Mouse (Mus musculus) cerebellum, postnatal 4 days (tissue): ENCODE results near the gene Ksr2.
A peak's percentile ranks its signal among the peaks of the same experiment; 100 is the strongest.

Source experiments
- DNase-seq, 2 experiments: peaks; one replicate each; pipeline ENCODE4 v3.0.0; 2022; ENCODE audit warnings: low spot score in 2 of 2, mixed read lengths in 1 of 2

Gene Ksr2

DNA sequence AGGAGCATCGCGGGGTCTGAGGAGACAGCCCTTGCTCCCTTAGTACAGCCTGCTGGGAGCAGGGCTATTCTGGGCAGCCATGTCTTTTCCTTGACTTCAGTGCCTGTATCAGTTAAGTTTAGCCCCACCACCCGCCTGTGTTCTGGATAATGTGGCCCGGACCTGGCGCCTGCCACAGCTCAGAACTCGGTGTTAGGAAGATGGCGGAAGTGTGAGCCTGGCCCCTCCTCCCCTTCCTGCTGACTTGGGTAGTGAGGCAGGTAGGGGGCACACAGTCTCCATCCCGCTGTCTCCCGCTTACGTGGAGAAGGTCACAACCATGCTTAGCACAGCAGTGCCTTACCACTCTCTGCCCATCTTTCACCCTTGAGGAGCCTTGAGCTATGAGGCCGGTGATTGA lies 68.2 kb downstream of the Ksr2 start:
- no peak for DNase-seq

DNA sequence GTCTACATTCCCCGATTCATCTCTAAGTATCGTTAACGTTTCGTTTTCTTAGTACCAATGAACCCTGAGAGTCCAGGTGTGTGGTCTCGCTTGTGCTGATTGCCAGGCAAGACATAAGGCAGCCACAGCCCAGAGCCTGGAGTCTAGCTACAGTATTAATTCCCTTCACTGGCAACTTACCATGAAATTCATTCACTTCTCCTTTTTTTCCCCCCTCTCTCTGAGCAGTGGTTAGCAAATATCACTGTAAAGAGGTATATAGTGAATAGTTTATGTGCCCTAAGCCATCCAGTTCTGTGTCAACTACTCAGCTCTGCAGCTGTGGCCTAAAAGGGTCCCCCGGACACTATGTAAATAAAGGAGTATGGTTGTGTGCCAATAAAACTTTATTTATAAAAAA lies 71.6 kb downstream of the Ksr2 start:
- DNase-seq, result no peak

DNA sequence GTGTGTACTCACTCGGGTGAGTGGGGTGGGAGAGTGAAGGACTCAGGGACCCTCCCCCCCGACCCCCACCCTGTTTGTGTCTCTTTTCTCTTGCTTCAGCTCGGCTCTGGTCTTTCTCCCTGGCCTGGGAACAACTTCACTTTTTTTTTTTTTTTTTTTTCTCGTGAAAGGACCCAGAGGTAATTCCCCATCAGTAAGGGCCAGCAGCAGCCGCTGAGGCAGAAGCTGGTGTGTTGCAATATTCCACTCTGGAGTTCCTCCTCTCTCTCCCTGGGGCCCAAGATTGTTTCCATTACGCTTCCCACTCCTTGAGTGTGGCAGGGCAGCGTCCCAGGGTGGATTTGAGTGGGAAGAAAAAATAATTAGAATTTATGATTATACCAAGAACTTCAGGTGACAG lies 72.3 kb downstream of the Ksr2 start:
- no peak for DNase-seq

DNA sequence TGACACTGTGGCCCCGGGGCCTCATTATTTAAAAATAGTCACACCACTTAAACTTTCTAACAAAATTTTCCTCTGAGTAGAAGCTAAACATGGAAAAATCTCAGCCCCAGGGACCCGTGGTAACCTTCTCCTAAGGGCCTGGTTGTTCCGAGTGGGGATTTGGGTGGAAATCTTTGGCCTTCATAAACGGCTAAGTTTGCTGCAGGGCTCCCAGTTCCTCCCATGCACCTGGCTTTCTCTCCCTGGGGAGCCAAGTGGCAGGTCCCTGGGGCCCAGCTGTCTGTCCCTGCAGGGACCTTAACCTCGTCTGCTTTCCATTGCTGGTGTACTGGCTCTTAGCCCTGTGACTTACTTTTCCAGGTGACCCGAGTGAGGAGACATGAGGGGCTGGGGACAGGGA lies 74.4 kb downstream of the Ksr2 start:
- no peak for DNase-seq

DNA sequence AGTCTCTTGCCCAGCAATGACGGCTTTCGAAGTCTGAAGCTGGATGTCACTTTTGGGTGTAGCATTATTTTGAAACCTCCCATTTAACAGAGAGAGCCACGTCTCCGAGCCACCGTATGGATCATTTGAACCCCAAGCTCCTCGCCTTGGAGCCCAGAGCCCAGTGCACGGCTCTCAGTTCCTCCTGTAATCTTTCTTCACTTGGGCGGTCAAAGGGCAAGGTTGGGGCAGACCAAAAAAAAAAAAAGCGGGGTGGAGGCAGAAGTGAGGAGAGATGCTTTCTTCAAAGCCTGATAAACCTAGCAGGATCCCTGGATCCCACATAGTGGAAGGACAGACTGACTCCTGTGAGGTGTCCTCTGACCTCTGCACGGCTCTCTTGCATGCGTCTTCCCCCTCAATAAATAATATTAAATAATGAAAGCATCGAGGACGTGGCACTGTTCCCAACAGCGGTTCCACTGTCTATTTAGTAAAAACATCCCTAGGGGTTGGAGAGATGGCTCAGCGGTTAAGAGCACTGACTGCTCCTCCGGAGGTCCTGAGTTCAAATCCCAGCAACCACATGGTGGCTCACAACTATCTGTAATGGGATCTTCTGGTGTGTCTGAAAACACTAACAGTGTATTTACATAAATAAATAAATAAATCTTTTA lies 75.0 kb downstream of the Ksr2 start:
- no peak for DNase-seq

DNA sequence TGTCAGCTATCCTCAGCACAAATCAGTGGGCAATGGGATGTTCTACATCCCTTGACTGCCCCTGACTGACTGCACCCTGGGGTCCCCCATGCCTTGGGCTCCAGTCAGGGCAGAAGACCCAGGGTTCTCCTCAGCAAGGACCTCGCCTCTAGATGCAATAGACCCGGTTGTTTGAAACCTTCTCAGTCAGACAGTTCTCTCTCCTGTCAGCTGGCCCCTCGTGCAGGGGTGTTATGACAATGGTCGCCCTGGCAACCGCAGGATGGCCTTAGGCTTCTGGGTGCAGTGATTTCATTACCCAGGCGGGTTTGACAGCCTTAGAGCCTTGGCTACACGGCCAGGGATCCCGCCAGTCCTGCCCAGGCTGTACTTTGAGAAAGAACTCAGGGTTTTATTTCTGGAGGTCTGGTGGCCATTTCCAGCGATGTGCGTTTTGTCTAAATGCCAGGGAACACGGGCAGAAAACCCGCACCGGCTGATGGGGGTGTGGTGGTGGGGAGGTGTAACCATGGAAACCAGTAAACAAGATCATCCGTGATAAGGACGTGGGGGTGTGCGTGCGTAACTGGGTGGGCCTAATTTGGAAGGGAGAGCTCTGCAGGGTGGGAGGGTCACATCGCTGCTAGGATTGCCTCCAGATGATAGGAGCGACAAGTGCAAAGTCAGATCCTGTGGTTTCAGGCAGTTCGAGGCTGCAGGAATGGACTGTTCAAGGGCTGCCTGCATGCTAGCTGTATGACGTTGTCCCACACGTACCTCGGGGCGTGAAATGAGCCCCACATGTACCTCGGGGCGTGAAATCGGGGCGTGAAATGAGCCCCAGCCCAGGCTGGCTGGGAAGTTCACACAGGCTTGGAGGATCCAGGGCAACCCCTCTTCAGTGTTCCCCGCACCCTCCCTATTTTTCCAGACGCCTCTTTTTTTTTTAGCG lies 79.4 kb downstream of the Ksr2 start:
- DNase-seq, result peak in 1 of 2 experiments; percentile 38

DNA sequence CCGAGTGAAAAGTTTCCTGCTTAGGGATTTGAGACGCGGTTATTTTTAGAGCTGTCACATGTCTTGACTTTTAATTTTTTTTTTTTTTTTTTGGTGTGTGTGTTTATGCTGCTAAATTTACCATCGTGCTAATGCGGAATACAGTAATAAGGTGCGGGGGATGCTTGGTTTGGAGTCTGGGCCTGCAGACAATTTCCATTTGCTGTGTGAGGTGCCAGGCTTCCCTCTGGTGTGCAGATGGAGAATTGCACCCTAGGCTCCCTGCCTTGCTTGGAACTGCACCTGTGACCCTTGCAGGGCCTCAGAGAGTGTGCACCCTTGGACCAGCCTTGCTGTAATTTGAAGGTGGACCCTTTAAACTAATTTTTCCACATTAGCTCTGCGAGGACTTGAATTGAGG lies 80.1 kb downstream of the Ksr2 start:
- DNase-seq, result peak; percentile 55 to 76

DNA sequence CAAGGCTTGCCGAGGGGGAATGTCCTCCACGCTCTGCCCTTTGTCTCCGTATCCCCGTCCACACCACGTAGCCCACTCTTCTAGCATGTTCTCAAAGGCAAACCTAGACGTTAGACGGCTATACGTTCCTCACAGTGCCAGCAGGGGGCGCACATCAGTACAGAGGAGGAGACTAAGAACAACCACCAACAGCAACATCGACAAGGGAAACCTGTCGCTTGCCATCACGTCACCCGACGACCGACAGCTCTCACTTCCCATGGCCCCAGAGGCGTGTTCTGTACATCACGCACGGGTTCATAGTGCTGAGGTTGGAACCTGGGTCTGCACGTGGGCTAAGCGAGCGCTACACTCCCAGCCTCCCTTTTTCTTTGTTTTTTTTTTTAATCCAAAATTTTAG lies 83.3 kb downstream of the Ksr2 start:
- DNase-seq, result peak in 1 of 2 experiments; percentile 34

DNA sequence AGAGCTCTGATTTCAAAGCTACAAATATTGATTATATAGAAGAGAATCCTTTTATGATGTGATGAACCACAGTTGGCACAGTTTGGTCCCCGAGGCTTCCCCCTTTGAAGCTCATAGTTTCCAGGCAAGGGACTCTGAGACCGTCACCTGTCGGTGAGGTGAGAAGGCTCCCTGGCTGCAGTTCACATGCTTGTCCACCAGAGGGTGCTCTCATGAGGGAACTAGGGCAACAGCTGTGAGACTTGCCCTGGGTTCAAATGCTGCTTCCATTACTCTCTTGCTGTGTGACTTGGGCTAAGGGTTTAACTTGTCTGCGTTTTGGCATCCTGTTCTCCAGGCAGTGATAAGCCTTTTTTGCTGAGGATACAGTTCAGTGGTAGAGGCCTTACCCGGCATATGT lies 88.8 kb downstream of the Ksr2 start:
- DNase-seq, result no peak

DNA sequence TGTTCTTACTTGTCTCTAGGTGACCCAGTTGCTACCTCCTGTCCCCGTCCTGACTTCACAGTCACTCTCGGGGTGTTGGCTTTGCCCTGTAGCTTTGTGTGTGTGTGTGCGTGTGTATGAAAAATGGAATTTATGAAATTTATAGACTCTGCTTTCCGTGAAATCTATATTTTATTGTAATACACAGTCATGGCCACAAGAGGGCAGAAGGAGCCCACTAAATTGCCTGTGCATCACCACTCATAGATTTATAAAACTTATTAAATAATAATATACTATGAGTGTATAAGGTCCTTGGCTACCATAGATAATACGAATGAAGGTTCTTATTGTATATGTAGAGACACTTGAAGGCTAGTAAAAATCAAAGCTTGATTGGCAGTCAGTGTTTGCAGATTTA lies 90.6 kb downstream of the Ksr2 start:
- no peak for DNase-seq

DNA sequence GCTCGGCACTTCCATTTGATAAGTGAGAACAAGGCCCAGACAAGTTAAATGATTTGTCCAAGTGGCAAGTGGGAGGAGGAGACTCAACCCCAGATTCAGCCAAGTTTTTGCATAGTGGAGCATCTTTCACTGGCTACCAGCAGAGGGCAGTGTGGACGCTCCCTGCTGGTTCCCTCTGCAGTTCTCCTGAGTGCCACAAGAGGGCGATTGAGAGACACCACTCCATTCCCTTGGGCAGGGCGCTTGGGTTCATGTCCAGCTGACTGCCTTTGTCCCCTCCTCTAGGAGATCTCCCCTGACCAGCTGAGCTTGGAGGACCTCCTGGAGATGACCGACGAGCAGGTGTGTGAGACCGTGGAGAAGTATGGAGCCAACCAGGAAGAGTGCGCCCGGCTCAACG lies 91.4 kb downstream of the Ksr2 start:
- peak; percentile 65 to 79 for DNase-seq

DNA sequence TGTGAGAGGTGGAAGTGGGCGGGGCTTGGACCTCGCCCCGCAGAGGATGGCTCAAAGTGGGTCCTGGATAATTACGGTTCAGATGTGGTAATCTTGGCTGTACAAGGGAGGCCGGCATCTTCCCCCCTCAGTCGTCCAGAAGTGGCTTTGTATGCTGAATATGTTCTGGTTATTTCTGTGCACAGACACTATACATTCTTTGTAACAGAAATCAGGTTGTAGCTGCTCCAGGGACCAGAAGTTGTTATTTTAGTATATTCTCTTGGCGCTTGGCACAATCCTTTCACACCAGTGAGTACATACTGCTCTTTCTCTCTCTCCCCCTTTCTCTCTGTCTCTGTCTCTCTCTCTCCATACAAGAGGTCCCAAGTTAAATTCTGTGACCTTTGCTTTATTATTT lies 92.0 kb downstream of the Ksr2 start:
- no peak for DNase-seq

DNA sequence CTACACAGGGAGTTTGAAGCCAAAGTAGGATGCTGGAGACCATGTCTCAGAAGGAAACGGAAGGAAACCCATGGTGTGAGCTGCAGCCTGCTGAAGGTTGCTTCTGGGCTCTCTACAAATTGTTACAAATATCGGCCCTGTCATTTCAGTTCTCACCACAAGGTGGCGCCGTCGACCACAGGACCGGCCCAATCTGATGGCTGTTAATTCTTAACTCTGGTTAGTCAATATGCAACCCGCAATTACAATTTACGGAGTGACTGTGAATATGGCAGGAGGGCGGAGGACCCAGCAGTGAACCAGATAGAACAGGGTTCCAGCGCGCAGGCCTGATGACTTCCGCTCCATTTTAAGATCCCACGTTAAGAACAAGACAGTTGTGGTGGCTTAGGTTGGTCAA lies 92.6 kb downstream of the Ksr2 start:
- peak; percentile 48 to 79 for DNase-seq

DNA sequence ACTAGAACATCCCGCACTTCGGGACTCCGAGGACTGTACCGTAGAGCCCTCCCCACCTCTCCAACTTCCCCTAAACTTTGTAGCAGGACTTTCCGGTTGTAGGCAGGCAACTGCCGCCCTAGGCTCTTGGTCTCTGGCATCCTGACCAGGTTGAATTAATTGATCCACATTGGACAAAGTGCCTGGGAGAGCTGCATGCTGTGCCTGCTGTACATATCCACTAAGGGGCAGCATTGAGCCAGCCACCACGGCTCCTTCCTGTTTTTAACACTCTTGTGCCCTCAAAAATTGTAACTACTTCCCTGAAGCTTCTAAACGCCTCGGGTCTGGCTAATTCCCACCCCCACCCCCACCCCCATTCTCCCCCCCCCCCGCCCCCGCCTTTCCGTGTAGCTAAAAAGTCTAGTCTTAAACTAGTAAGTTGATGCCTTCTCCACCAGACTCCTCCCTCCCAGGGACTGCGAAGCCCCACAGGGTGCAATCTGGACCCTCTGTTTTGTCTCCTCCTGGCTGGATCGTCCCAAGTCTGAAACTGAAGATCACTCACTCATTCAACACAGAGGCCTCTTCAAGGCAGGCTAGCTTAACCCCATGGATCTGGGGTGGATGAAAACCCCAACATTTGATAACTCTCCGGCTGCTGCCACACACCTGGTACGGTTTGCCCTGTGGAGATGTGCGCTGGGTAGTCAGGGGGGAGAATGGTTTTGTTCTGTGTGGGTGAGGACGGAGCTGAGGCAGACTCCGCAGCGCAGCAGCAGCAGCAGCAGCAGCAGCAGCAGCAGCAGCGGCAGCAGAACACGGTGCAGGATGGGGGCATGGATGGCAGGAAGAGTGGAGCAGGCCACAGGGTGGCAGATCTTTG lies 95.9 kb downstream of the Ksr2 start:
- DNase-seq, result peak in 1 of 2 experiments; percentile 55

DNA sequence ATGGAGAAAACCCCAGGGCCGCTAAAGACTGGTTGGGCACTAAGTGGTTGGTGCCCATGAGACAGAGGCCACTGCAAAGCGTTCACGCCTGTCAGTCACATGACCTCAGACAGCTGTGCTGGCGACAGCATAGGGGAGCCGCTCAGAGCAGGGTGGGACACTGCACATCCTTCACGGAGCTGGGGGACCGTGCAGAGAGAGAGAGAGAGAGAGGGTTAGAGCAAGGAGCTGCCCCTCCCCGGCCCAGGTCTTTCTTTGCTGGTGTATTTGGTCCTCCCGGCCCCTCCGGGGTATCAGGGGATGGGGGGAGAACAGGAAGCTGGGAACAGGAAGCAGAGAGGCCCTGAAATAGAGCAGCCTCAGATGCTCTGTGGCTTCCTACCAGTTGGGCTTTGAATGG lies 97.1 kb downstream of the Ksr2 start:
- DNase-seq, result no peak

DNA sequence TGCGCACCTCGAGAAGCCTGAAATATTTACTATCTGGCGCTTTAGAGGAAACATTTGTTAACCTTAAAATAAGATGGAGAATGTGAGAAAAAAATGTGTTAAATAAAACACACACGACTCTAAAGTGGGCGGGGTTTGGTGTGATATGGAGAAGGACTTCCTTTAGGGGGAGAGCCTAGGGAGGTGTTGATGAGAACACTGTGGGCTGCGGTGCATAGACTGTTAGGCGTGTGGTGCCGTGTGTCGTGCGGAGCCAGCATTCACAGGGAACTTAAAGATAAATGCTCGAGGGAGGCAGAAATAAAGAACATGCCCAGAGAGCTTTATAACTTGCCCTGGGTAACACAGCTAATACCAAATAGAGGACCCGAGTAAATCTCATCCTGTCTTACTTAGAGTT lies 101.6 kb downstream of the Ksr2 start:
- DNase-seq, result no peak

DNA sequence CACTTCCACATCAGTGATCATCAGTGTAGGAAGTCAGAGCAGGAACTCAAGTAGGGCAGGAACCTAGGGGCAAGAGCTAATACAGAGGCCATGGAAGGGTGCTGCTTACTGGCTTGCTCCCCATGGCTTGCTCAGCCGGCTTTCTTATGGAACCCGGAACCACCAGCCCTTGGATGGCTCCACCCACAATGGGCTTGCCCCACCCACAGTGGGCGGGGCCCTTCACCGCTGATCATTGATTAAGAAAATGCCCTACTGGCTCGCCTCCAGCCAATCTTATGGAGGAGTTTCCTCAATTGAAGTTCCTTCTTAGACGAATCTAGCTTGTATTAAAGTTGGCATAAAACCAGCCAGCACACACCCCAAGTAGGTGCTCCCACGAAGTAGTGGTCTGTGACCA lies 102.1 kb downstream of the Ksr2 start:
- no peak for DNase-seq

DNA sequence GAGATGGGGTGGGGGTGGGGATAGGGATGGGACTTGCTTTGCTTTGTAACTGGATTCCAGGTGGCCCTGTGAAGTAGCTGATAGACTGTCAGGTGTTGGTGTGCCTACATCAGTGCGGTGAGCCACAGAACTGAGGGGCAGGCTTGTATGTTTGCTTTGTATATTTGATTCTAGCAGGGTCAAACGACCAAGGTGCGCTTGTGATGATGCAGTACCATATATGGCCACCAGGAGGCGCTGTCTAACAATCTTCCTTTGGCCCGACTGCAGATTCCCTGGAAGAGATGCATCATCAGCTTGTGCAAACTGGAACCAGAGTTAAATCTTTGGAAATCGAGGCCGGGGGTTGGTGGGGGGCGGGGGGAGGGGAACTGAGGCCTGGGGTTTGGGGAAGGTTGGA lies 102.8 kb downstream of the Ksr2 start:
- peak; percentile 68 to 87 for DNase-seq

DNA sequence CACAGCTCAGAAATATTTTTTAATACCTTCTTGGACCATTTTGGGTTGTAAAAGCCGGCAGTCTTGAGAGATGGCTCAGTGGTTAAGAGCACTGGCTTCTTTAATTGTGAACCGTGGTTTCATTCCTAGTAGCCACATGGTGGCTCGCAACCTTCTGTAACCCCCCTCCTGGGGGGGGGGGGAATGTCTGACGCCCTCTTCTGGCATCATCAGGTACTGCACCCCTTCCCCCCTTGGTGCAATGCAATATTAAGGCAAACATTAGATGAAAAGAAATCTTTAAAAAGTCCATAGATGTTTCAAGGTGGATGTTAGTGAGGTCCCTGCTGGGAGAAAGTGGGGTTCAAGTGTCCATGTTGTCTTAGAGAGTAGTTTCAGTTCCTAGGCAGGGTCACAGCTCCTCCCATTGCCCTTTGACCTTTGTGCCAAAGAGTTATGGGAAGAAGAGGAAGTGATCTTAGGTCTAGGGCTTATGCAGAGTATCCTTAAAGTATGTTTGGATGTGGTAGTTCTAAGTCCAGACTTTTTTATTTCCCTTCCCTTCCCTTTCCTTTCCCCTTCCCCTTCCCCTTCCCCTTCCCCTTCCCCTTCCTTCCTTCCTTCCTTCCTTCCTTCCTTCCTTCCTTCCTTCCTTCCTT lies 106.2 kb downstream of the Ksr2 start:
- DNase-seq, result no peak

DNA sequence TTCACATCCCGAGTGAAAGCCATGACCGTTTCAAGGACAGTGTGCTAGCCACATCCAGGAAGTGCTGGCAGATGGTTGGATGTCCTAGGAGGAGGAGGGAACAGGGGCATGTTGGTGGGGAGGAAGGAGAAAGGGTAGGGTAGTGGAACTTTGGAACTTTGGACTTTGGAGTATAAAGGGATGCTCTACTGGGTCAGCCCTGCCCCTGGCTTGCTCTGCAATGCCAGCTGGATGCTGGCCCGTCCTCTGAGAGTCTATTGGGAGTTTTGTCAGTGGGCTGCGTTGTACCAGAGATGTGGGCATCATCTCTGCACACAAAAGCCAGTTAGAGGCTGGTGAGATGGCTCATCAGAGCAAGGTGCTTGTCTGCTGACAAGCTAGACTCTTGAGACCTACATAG lies 107.4 kb downstream of the Ksr2 start:
- DNase-seq, result no peak

DNA sequence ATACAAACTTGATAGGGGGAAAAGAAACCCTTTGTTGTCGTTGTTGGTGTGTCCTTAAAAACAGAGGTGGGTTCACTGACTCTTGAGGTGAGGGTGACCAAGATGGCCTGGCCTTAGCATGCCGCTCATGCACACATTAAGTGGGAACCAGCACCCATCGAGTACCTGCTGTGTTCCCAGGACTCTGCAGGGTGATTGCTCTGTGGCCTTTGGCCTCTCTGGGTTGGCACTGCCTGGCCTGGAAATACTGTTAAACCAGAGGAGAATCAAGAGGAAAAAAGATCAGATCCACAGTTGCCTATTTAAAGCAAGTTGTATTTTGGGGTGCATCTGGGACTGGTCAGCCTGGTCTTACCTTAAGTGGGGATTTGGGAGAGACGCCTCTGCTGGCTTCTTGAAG lies 107.9 kb downstream of the Ksr2 start:
- no peak for DNase-seq

DNA sequence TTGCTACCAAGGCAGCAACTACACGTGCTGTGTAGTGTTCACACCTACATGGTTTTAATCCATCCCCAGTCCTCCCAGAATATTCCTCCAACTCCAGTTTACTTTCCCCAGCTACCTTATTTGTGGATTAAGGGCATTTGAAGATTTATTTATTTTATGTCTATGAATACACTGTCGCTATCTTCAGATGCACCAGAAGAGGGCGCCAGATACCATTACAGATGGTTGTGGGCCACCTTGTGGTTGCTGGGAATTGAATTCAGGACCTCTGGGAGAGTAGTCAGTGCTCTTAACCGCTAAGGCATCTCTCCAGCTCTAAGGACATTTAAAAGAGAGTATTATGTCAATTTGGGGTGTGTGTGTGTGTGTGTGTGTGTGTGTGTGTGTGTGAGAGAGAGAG lies 108.7 kb downstream of the Ksr2 start:
- DNase-seq, result no peak
